ENCODE assay signal across 15 mouse cellular contexts in genomic region chr11:101084811-101085210, GRCm38 (mm10).
"Had no signal": no experiment of that assay in that cellular context is flagged by ENCODE, and none has a peak within 500 bp of the region (broad histone marks: within the 10 kb centered on the region; RNA-seq: fewer than 3 reads in every experiment).

No protein-coding gene starts in this region.

- ATAC-seq: liver, postnatal 0 days; midbrain, embryonic 16.5 days had no signal

- H3K27ac ChIP-seq: kidney, postnatal 0 days; left cerebral cortex, adult 2 months; liver, embryonic 13.5 days; lung, embryonic 15.5 days; macrophage had no signal

- H3K9ac ChIP-seq: liver, postnatal 0 days; lung, embryonic 15.5 days had no signal

- H3K9me3 ChIP-seq: liver, embryonic 13.5 days; lung, embryonic 15.5 days; megakaryocyte, embryonic 14.5 days had no signal

- DNase-seq: kidney, adult 8-10 months; liver; liver, embryonic 13.5 days; liver, postnatal 0 days; lung, postnatal 14 days; right cerebral cortex, postnatal 14 days; thymus, adult 18-20 months; thymus, postnatal 14 days had no signal

- H3K4me2 ChIP-seq: liver, embryonic 13.5 days; lung, embryonic 15.5 days; midbrain, embryonic 11.5 days had no signal

- H3K4me3 ChIP-seq: left cerebral cortex, adult 2 months; liver, embryonic 13.5 days; lung, embryonic 15.5 days had no signal
